Mouse (Mus musculus): ENCODE data around the gene Mamdc4. TPM values are rescaled to one million over a fixed set of nuclear protein-coding genes. Genes with fewer than 3 reads are reported as not detected.

Gene Mamdc4
- polyA plus RNA-seq, 1 experiment from 2014 or later: 0.59 TPM

- Histone ChIP-seq H3K36me3 (ENCODE audit: insufficient read depth, low read length) (no peaks in the 10 kb centered on the region), H3K9ac (ENCODE audit: low read depth, low read length) (no peak overlapping the region), H3K4me3 (replicated peaks; ENCODE audit: low read depth, low read length) (0 out of 2 replicates have a peak overlapping the region, but pooled peaks have one; percentile 7)
These were observed 41.8 kb upstream of the Mamdc4 start for GRCm38 (mm10) chr2:25616398-25616797.

GRCm38 (mm10) chr2:25608671-25609070, 34.0 kb upstream of the Mamdc4 start:
- no peaks in the 10 kb centered on the region for H3K36me3 ChIP-seq (ENCODE audit: insufficient read depth, low read length)
- 62% methylated on average over 10 of the region's 10 CpGs for WGBS
- ATAC-seq (replicated peaks; ENCODE audit: low FRiP score, low read depth): 0 out of 2 replicates have a peak, but pooled peaks have one; percentile 7
- DNase-seq (ENCODE audit: low spot score): no peak
- peak overlapping the region; percentile 70 for H3K4me2 ChIP-seq (ENCODE audit: low read length)
- H3K27ac ChIP-seq: no peak overlapping the region
- TF ChIP-seq CTCF (IDR thresholded peaks at IDR 0.05; ENCODE audit: low read depth): no peak
- no peaks in the 10 kb centered on the region for H3K9me3 ChIP-seq (replicated peaks; ENCODE audit: low read length)
- H3K4me1 ChIP-seq (replicated peaks; ENCODE audit: insufficient read depth, low read length): peaks cover 9% of the 10 kb centered on the region
- no peaks in the 10 kb centered on the region for H3K27me3 ChIP-seq (ENCODE audit: insufficient read depth, low read length)
- H3K4me3 ChIP-seq (replicated peaks; ENCODE audit: low read depth, low read length): peak overlapping the region; percentile 94
- H3K9ac ChIP-seq (ENCODE audit: low read depth, low read length): peak overlapping the region; percentile 98; the same call in 1 of the 2 replicates

More at GRCm38 (mm10) chr2:25616398-25616797, 41.8 kb upstream of the Mamdc4 start:
- peaks cover 13% of the 10 kb centered on the region for H3K4me1 ChIP-seq (replicated peaks; ENCODE audit: insufficient read depth, low read length)
- H3K27me3 ChIP-seq (ENCODE audit: insufficient read depth, low read length): 0 out of 2 replicates have a peak, but pooled peaks cover 3% of the 10 kb centered on the region
- H3K9me3 ChIP-seq (replicated peaks; ENCODE audit: low read length): no peaks in the 10 kb centered on the region
- peak overlapping the region; percentile 45 for H3K4me2 ChIP-seq (ENCODE audit: low read length)
- 9% methylated on average over 22 of the region's 22 CpGs for WGBS
- H3K27ac ChIP-seq: no peak overlapping the region
- no peak for DNase-seq (ENCODE audit: low spot score)
- no peak for ATAC-seq (replicated peaks; ENCODE audit: low FRiP score, low read depth)
- no peak for TF ChIP-seq CTCF (IDR thresholded peaks at IDR 0.05; ENCODE audit: low read depth)

- Histone ChIP-seq H3K27ac (peak within 1 kb of the TSS; percentile 95), H3K36me3 (ENCODE audit: insufficient read depth, low read length) (no peaks in the 10 kb centered on the region), H3K4me1 (replicated peaks; ENCODE audit: insufficient read depth, low read length) (peaks cover 9% of the 10 kb centered on the region), H3K27me3 (ENCODE audit: insufficient read depth, low read length) (no peaks in the 10 kb centered on the region), H3K4me3 (replicated peaks; ENCODE audit: low read depth, low read length) (peak within 1 kb of the TSS; percentile 94), H3K4me2 (ENCODE audit: low read length) (peak within 1 kb of the TSS; percentile 70), H3K9ac (ENCODE audit: low read depth, low read length) (peak within 1 kb of the TSS; percentile 98), H3K9me3 (replicated peaks; ENCODE audit: low read length) (no peaks in the 10 kb centered on the region)
- ATAC-seq (replicated peaks; ENCODE audit: low FRiP score, low read depth) (peak; percentile 87), DNase-seq (ENCODE audit: low spot score) (peak; percentile 94)
- no peak for TF ChIP-seq CTCF (IDR thresholded peaks at IDR 0.05; ENCODE audit: low read depth)
- under 1% methylated on average over 80 of the region's 80 CpGs for whole genome bisulfite sequencing
These were observed 33.3 kb upstream of the Mamdc4 start, which contains the start of gene Rabl6 for GRCm38 (mm10) chr2:25607761-25608622. Rabl6 (minus strand) TSS chr2:25608521.

GRCm38 (mm10) chr2:25602526-25602925, 27.9 kb upstream of the Mamdc4 start:
- Histone ChIP-seq H3K4me3 (replicated peaks; ENCODE audit: low read depth, low read length) (no peak overlapping the region), H3K9ac (ENCODE audit: low read depth, low read length) (no peak overlapping the region), H3K27me3 (ENCODE audit: insufficient read depth, low read length) (no peaks in the 10 kb centered on the region), H3K36me3 (ENCODE audit: insufficient read depth, low read length) (peaks cover 42% of the 10 kb centered on the region), H3K9me3 (replicated peaks; ENCODE audit: low read length) (no peaks in the 10 kb centered on the region), H3K27ac (no peak overlapping the region), H3K4me1 (replicated peaks; ENCODE audit: insufficient read depth, low read length) (peaks cover 3% of the 10 kb centered on the region; the same call in 1 of the 2 replicates), H3K4me2 (ENCODE audit: low read length) (no peak overlapping the region)
- WGBS: 90% methylated on average over 5 of the region's 5 CpGs
- no peak for DNase-seq (ENCODE audit: low spot score)
- TF ChIP-seq CTCF (IDR thresholded peaks at IDR 0.05; ENCODE audit: low read depth): no peak
- ATAC-seq (replicated peaks; ENCODE audit: low FRiP score, low read depth): no peak

GRCm38 (mm10) chr2:25600037-25600436, 25.4 kb upstream of the Mamdc4 start:
- ATAC-seq (replicated peaks; ENCODE audit: low FRiP score, low read depth): 0 out of 2 replicates have a peak, but pooled peaks have one; percentile 18

GRCm38 (mm10) chr2:25598749-25599148, 24.1 kb upstream of the Mamdc4 start:
- ATAC-seq (replicated peaks; ENCODE audit: low FRiP score, low read depth) (no peak), DNase-seq (ENCODE audit: low spot score) (no peak)
- WGBS: 96% methylated on average over 1 of the region's 1 CpGs
- Histone ChIP-seq H3K9me3 (replicated peaks; ENCODE audit: low read length) (no peaks in the 10 kb centered on the region), H3K4me1 (replicated peaks; ENCODE audit: insufficient read depth, low read length) (no peaks in the 10 kb centered on the region), H3K27ac (no peak overlapping the region), H3K9ac (ENCODE audit: low read depth, low read length) (no peak overlapping the region), H3K4me2 (ENCODE audit: low read length) (no peak overlapping the region), H3K27me3 (ENCODE audit: insufficient read depth, low read length) (no peaks in the 10 kb centered on the region), H3K4me3 (replicated peaks; ENCODE audit: low read depth, low read length) (no peak overlapping the region), H3K36me3 (ENCODE audit: insufficient read depth, low read length) (peaks cover 71% of the 10 kb centered on the region)
- TF ChIP-seq CTCF (IDR thresholded peaks at IDR 0.05; ENCODE audit: low read depth): no peak

More at GRCm38 (mm10) chr2:25600037-25600436, 25.4 kb upstream of the Mamdc4 start:
- no peak for TF ChIP-seq CTCF (IDR thresholded peaks at IDR 0.05; ENCODE audit: low read depth)
- Histone ChIP-seq H3K36me3 (ENCODE audit: insufficient read depth, low read length) (peaks cover 66% of the 10 kb centered on the region), H3K4me3 (replicated peaks; ENCODE audit: low read depth, low read length) (no peak overlapping the region), H3K9me3 (replicated peaks; ENCODE audit: low read length) (no peaks in the 10 kb centered on the region), H3K27me3 (ENCODE audit: insufficient read depth, low read length) (no peaks in the 10 kb centered on the region), H3K4me1 (replicated peaks; ENCODE audit: insufficient read depth, low read length) (no peaks in the 10 kb centered on the region), H3K27ac (no peak overlapping the region), H3K9ac (ENCODE audit: low read depth, low read length) (no peak overlapping the region), H3K4me2 (ENCODE audit: low read length) (no peak overlapping the region)
- DNase-seq (ENCODE audit: low spot score): no peak
- 78% methylated on average over 2 of the region's 2 CpGs for WGBS
